Mouse (Mus musculus) MEL (cell line): Measurements from ENCODE around the gene Gorasp1. TPM values are rescaled to one million over a fixed set of nuclear protein-coding genes. Genes with fewer than 3 reads are reported as not detected.
A peak's percentile ranks its signal among the peaks of the same experiment; 100 is the strongest.

Source experiments
- DNase-seq: peaks from one replicate; pipeline ENCODE4 v3.0.0; 2011; ENCODE audit warnings: low read depth, low spot score
- H3K27ac ChIP-seq: 2 replicates; pipeline ENCODE4 v1.5.1; 2012; ENCODE audit warnings: low read depth, mild to moderate bottlenecking, control low read depth, low read length, moderate library complexity; ENCODE audit not compliant: control insufficient read depth
- H3K27me3 ChIP-seq, 2 experiments: fragments of 150-350 bp in 1 of 2; sonication (generic) in 1 of 2; 2 replicates each; pipeline ENCODE4 v1.6.1; 2012; ENCODE audit warnings: low read length in 2 of 2, mild to moderate bottlenecking in 2 of 2, improper control_type of control experiment in 1 of 2, moderate library complexity in 1 of 2; ENCODE audit not compliant: insufficient read depth in 2 of 2, control insufficient read depth in 1 of 2
- H3K36me3 ChIP-seq, 2 experiments: 2 replicates each; pipeline ENCODE4 v1.6.1; 2012 to 2014; ENCODE audit warnings: low read length in 2 of 2, improper control_type of control experiment in 1 of 2, inconsistent platforms in 1 of 2, mild to moderate bottlenecking in 1 of 2; ENCODE audit not compliant: insufficient read depth in 2 of 2, control insufficient read depth in 1 of 2
- H3K4me1 ChIP-seq, 2 experiments: fragments of 150-350 bp in 1 of 2; sonication (generic) in 1 of 2; 2 replicates each; pipeline ENCODE4 v1.6.1; 2012; ENCODE audit warnings: low read length in 2 of 2, improper control_type of control experiment in 1 of 2, mild to moderate bottlenecking in 1 of 2; ENCODE audit not compliant: insufficient read depth in 2 of 2, control insufficient read depth in 1 of 2
- H3K4me3 ChIP-seq, 2 experiments: fragments of 150-350 bp in 1 of 2; sonication (generic) in 1 of 2; 2 replicates each; pipeline ENCODE4 v1.5.1; 2012; ENCODE audit warnings: low read depth in 2 of 2, low read length in 2 of 2, mild to moderate bottlenecking in 2 of 2, moderate library complexity in 2 of 2, control low read depth in 1 of 2, improper control_type of control experiment in 1 of 2; ENCODE audit not compliant: control insufficient read depth in 1 of 2, insufficient read depth in 1 of 2
- H3K79me2 ChIP-seq: 2 replicates; pipeline ENCODE4 v1.6.1; 2012; ENCODE audit warnings: mild to moderate bottlenecking, low read length, moderate library complexity; ENCODE audit not compliant: control insufficient read depth, poor library complexity, insufficient read depth
- H3K9ac ChIP-seq: 2 replicates; pipeline ENCODE4 v1.6.1; 2012; ENCODE audit warnings: low read depth, mild to moderate bottlenecking, control low read depth, low read length, moderate library complexity; ENCODE audit not compliant: control insufficient read depth, poor library complexity, severe bottlenecking
- H3K9me3 ChIP-seq: fragments of 150-350 bp; sonication (generic); replicated peaks from 2 replicates; pipeline ENCODE4 v1.6.1; 2012; ENCODE audit warnings: mild to moderate bottlenecking, low read length, improper control_type of control experiment, moderate library complexity; ENCODE audit not compliant: insufficient read depth
- BHLHE40 ChIP-seq: IDR thresholded peaks from 2 replicates; pipeline ENCODE4 v1.6.1; 2012; ENCODE audit warnings: low read depth, mild to moderate bottlenecking, inconsistent platforms, low read length, improper control_type of control experiment, borderline replicate concordance
- CHD1 ChIP-seq: IDR thresholded peaks from 2 replicates; pipeline ENCODE4 v1.6.1; 2012; ENCODE audit warnings: low read depth, mild to moderate bottlenecking, inconsistent platforms, low read length, improper control_type of control experiment
- CHD2 ChIP-seq: IDR thresholded peaks from 2 replicates; pipeline ENCODE4 v1.6.1; 2011; ENCODE audit warnings: low read length, improper control_type of control experiment
- CTCF ChIP-seq, 3 experiments: IDR thresholded peaks in 2 of 3; conservative IDR thresholded peaks in 1 of 3; 2 replicates each; pipeline ENCODE4 v1.5.1; 2011 to 2012; ENCODE audit warnings: low read length in 3 of 3, low read depth in 2 of 3, mild to moderate bottlenecking in 2 of 3, improper control_type of control experiment in 1 of 3, inconsistent platforms in 1 of 3, mixed read lengths in 1 of 3, moderate library complexity in 1 of 3; ENCODE audit not compliant: control insufficient read depth in 1 of 3, insufficient read depth in 1 of 3, poor library complexity in 1 of 3, severe bottlenecking in 1 of 3
- E2F4 ChIP-seq: IDR thresholded peaks from 2 replicates; pipeline ENCODE4 v1.6.1; 2011; ENCODE audit warnings: low read depth, low read length, improper control_type of control experiment, borderline replicate concordance
- ELF1 ChIP-seq: IDR thresholded peaks from 2 replicates; pipeline ENCODE4 v1.6.1; 2014; ENCODE audit warnings: low read depth, mild to moderate bottlenecking, inconsistent platforms, low read length, improper control_type of control experiment, moderate library complexity
- ETS1 ChIP-seq: IDR thresholded peaks from 2 replicates; pipeline ENCODE4 v1.6.1; 2012; ENCODE audit warnings: low read depth, mild to moderate bottlenecking, inconsistent platforms, low read length, improper control_type of control experiment, moderate library complexity
- HCFC1 ChIP-seq: IDR thresholded peaks from 2 replicates; pipeline ENCODE4 v1.6.1; 2012; ENCODE audit warnings: low read depth, mild to moderate bottlenecking, inconsistent platforms, low read length, improper control_type of control experiment, moderate library complexity
- JUND ChIP-seq: IDR thresholded peaks from 2 replicates; pipeline ENCODE4 v1.6.1; 2011; ENCODE audit warnings: low read depth, mild to moderate bottlenecking, improper control_type of control experiment, low read length
- MAX ChIP-seq: IDR thresholded peaks from 2 replicates; pipeline ENCODE4 v1.6.1; 2011; ENCODE audit warnings: low read length, improper control_type of control experiment
- MAZ ChIP-seq: IDR thresholded peaks from 2 replicates; pipeline ENCODE4 v1.6.1; 2012; ENCODE audit warnings: low read depth, mild to moderate bottlenecking, inconsistent platforms, low read length, improper control_type of control experiment
- MEF2A ChIP-seq: IDR thresholded peaks from 2 replicates; pipeline ENCODE4 v1.6.1; 2014; ENCODE audit warnings: low read depth, mild to moderate bottlenecking, inconsistent platforms, low read length, improper control_type of control experiment; ENCODE audit not compliant: poor library complexity, insufficient replicate concordance, severe bottlenecking; ENCODE audit errors: extremely low read depth
- MXI1 ChIP-seq: IDR thresholded peaks from 2 replicates; pipeline ENCODE4 v1.6.1; 2011; ENCODE audit warnings: mild to moderate bottlenecking, low read depth, low read length, improper control_type of control experiment
- MYC ChIP-seq: IDR thresholded peaks from 2 replicates; pipeline ENCODE4 v1.6.1; 2011; ENCODE audit warnings: low read depth, mild to moderate bottlenecking, low read length, improper control_type of control experiment, moderate library complexity
- NELFE ChIP-seq: IDR thresholded peaks from 2 replicates; pipeline ENCODE4 v1.6.1; 2011; ENCODE audit warnings: low read depth, low read length, improper control_type of control experiment
- NRF1 ChIP-seq: IDR thresholded peaks from 2 replicates; pipeline ENCODE4 v1.6.1; 2014; ENCODE audit warnings: low read depth, mild to moderate bottlenecking, inconsistent platforms, low read length, improper control_type of control experiment, moderate library complexity; ENCODE audit not compliant: poor library complexity, insufficient read depth, severe bottlenecking
- POLR2AphosphoS2 ChIP-seq: IDR thresholded peaks from 2 replicates; pipeline ENCODE4 v1.6.1; 2011; ENCODE audit warnings: low read length, improper control_type of control experiment
- POLR2AphosphoS5 ChIP-seq: IDR thresholded peaks from 2 replicates; pipeline ENCODE4 v1.6.1; 2012; ENCODE audit warnings: low read depth, borderline replicate concordance, mild to moderate bottlenecking, inconsistent platforms, low read length, moderate library complexity, mixed read lengths
- RAD21 ChIP-seq: IDR thresholded peaks from 2 replicates; pipeline ENCODE4 v1.6.1; 2011; ENCODE audit warnings: mild to moderate bottlenecking, low read depth, low read length, improper control_type of control experiment
- SIN3A ChIP-seq: IDR thresholded peaks from 2 replicates; pipeline ENCODE4 v1.6.1; 2012; ENCODE audit warnings: low read length, improper control_type of control experiment, inconsistent platforms
- TCF12 ChIP-seq: IDR thresholded peaks from 2 replicates; pipeline ENCODE4 v1.6.1; 2014; ENCODE audit warnings: low read depth, mild to moderate bottlenecking, inconsistent platforms, low read length, improper control_type of control experiment, moderate library complexity
- UBTF ChIP-seq: IDR thresholded peaks from 2 replicates; pipeline ENCODE4 v1.6.1; 2012; ENCODE audit warnings: low read depth, mild to moderate bottlenecking, inconsistent platforms, low read length, improper control_type of control experiment, moderate library complexity, borderline replicate concordance; ENCODE audit not compliant: insufficient read depth
- USF1 ChIP-seq: IDR thresholded peaks from 2 replicates; pipeline ENCODE4 v1.6.1; 2014; ENCODE audit warnings: low read depth, mild to moderate bottlenecking, inconsistent platforms, low read length, improper control_type of control experiment, moderate library complexity
- USF2 ChIP-seq, 2 experiments: IDR thresholded peaks; 2 replicates each; pipeline ENCODE4 v1.6.1; 2011 to 2012; ENCODE audit warnings: improper control_type of control experiment in 2 of 2, low read length in 2 of 2, borderline replicate concordance in 1 of 2, inconsistent platforms in 1 of 2, low read depth in 1 of 2, mild to moderate bottlenecking in 1 of 2; ENCODE audit not compliant: insufficient read depth in 1 of 2
- ZKSCAN1 ChIP-seq: IDR thresholded peaks from 2 replicates; pipeline ENCODE4 v1.6.1; 2012; ENCODE audit warnings: low read depth, mild to moderate bottlenecking, inconsistent platforms, low read length, improper control_type of control experiment, moderate library complexity
- ZMIZ1 ChIP-seq: IDR thresholded peaks from 2 replicates; pipeline ENCODE4 v1.6.1; 2012; ENCODE audit warnings: low read depth, mild to moderate bottlenecking, inconsistent platforms, low read length, improper control_type of control experiment, moderate library complexity
- ZNF384 ChIP-seq: IDR thresholded peaks from 2 replicates; pipeline ENCODE4 v1.6.1; 2012; ENCODE audit warnings: low read depth, mild to moderate bottlenecking, inconsistent platforms, low read length, improper control_type of control experiment
- polyA plus RNA-seq, 2 experiments: library from polyadenylated mRNA; stranded (reverse) in 1 of 2; unstranded in 1 of 2; fragments of >175 nt in 1 of 2; fragments of >200 nt in 1 of 2; gene quantifications; 2 replicates each; pipeline versions ENCODE4 v1.2.1 to v1.2.4; 2012; ENCODE audit warnings: low replicate concordance in 2 of 2, low read depth in 1 of 2; ENCODE audit not compliant: insufficient read length in 2 of 2, insufficient read depth in 1 of 2, missing spikeins in 1 of 2
- total RNA-seq: library from RNA; depleted of rRNA; stranded (reverse); fragments of 300-350 nt; gene quantifications from 2 replicates; pipeline ENCODE4 v1.2.3, GENCODE M21; 2012

Gene Gorasp1
- total and polyA plus RNA-seq, 3 experiments, result 18.3 to 21.9 TPM; not detected in 1

GRCm38 (mm10) chr9:119977557-119978060 is 40.2 kb upstream of the Gorasp1 start:
- Histone ChIP-seq H3K4me3 (no peak overlapping the region), H3K79me2 (peaks cover 5% of the 10 kb centered on the region), H3K27me3 (no peaks in the 10 kb centered on the region), H3K9me3 (no peaks in the 10 kb centered on the region), H3K9ac (no peak overlapping the region), H3K36me3 (peaks cover 6 to 16% of the 10 kb centered on the region in 2 experiments), H3K4me1 (peaks cover 9 to 18% of the 10 kb centered on the region in 2 experiments)
- no peak for DNase-seq
- TF ChIP-seq ZMIZ1 (no peak), UBTF (no peak), JUND (no peak), MAZ (no peak), USF2 (IDR thresholded peaks at IDR 0.05; ENCODE audit: borderline replicate concordance in 1 of 2, insufficient read depth in 1 of 2, low read depth in 1 of 2, low read length in 2 of 2) (no peak), ZKSCAN1 (no peak), ETS1 (no peak), NRF1 (no peak), USF1 (no peak), NELFE (no peak), MEF2A (no peak), MYC (no peak), MAX (no peak), ZNF384 (no peak), CHD1 (no peak)
- TF ChIP-seq, all 39 proteins: peak for 0
- no peak overlapping the region for H3K27ac ChIP-seq

GRCm38 (mm10) chr9:119976704-119977556 is 39.6 kb upstream of the Gorasp1 start:
- peaks cover 6 to 16% of the 10 kb centered on the region in 2 experiments for H3K36me3 ChIP-seq
- H3K27me3 ChIP-seq, result no peaks in the 10 kb centered on the region
- H3K9ac ChIP-seq, result peak overlapping the region; percentile 56
- H3K27ac ChIP-seq, result peak overlapping the region; percentile 41
- DNase-seq, result peak; percentile 55
- peak overlapping the region; percentile 35 to 52; a peak in 3 of 4 replicates for H3K4me3 ChIP-seq
- H3K4me1 ChIP-seq, result peaks cover 9 to 18% of the 10 kb centered on the region in 2 experiments
- H3K9me3 ChIP-seq, result no peaks in the 10 kb centered on the region
- H3K79me2 ChIP-seq, result peaks cover 5% of the 10 kb centered on the region
- TF ChIP-seq ELF1 (no peak), ZKSCAN1 (no peak), E2F4 (no peak), TCF12 (no peak), NELFE (no peak), BHLHE40 (no peak), USF2 (IDR thresholded peaks at IDR 0.05; ENCODE audit: borderline replicate concordance in 1 of 2, insufficient read depth in 1 of 2, low read depth in 1 of 2, low read length in 2 of 2) (no peak), CHD2 (no peak), JUND (no peak), UBTF (no peak), ZMIZ1 (no peak), CTCF (IDR thresholded peaks at IDR 0.05 in 2 of 3, conservative IDR thresholded peaks at IDR 0.05 in 1 of 3; ENCODE audit: control insufficient read depth in 1 of 3, insufficient read depth in 1 of 3, low read depth in 2 of 3, low read length in 3 of 3, poor library complexity in 1 of 3, severe bottlenecking in 1 of 3) (no peak), RAD21 (no peak), MXI1 (no peak), SIN3A (peak; percentile 37), POLR2AphosphoS5 (no peak), NRF1 (no peak), HCFC1 (0 out of 2 replicates have a peak, but pooled peaks have one; percentile 12), POLR2AphosphoS2 (no peak)
